Comparison of ENCODE assay signal across 12 mouse cellular contexts in the genomic region with DNA sequence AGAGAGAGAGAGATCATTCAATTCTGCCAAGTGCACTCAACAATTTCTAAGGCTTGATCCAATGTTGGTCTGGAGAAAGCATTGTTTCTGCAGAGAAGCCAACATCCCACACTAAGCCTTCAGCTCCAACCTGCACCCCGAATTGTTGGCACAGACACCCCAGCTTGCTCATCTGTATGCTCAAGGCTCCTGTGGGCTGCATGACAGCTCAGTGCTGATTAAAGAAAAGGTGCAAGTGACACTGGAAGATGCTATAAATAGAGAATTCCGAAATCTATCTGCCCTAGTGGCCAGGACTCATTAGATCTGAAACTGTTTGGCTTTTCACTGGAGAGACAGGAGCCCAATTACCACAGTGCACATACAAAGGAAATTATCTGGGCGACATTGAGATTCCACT.
DNase-seq lines count a peak whose midpoint lies in the region; ATAC-seq and TF ChIP-seq lines count a peak whose summit lies in the region.
"Had no signal": no experiment of that assay in that cellular context is flagged by ENCODE, and none has a peak within 500 bp of the region (broad histone marks: within the 10 kb centered on the region; RNA-seq: fewer than 3 reads in every experiment).

No protein-coding gene starts in this region.

- H3K4me3 ChIP-seq in heart, embryonic 11.5 days (ENCODE audit: low read depth, low read length): no peak overlapping the region
- no peak overlapping the region for H3K4me3 ChIP-seq in midbrain, embryonic 13.5 days (replicated peaks)
- no peak overlapping the region for H3K4me3 ChIP-seq in midbrain, embryonic 11.5 days (ENCODE audit: low read depth, low read length)
- H3K4me3 ChIP-seq in olfactory bulb, adult 2 months (ENCODE audit: insufficient read depth, low read depth, low read length): no peak overlapping the region
- H3K4me3 ChIP-seq: limb, embryonic 13.5 days had no signal

- ATAC-seq in cerebellum, adult (ENCODE audit: insufficient number of reproducible peaks, low FRiP score, low TSS enrichment): no peak
- ATAC-seq in heart, embryonic 11.5 days (replicated peaks; ENCODE audit: insufficient number of reproducible peaks, low FRiP score, low TSS enrichment): no peak
- no peak for ATAC-seq in midbrain, embryonic 13.5 days
- no peak for ATAC-seq in midbrain, embryonic 11.5 days (ENCODE audit: low FRiP score)
- ATAC-seq: activated CD4-positive, CD25-positive, alpha-beta regulatory T cell, adult 4 months had no signal

- WGBS in heart, embryonic 11.5 days (ENCODE audit: insufficient replicate concordance): 48% methylated on average over 3 of the region's 3 CpGs
- WGBS in midbrain, embryonic 13.5 days: 48% methylated on average over 3 of the region's 3 CpGs
- 65% methylated on average over 3 of the region's 3 CpGs for WGBS in midbrain, embryonic 11.5 days
- 20% methylated on average over 3 of the region's 3 CpGs for WGBS in olfactory bulb, adult 2 months

- no peak for TF ChIP-seq POLR2A in olfactory bulb, adult 2 months (IDR thresholded peaks at IDR 0.05; ENCODE audit: insufficient read depth, low read depth, low read length)

- no peak overlapping the region for H3K4me2 ChIP-seq in heart, embryonic 11.5 days
- no peak overlapping the region for H3K4me2 ChIP-seq in midbrain, embryonic 13.5 days (replicated peaks)
- no peak overlapping the region for H3K4me2 ChIP-seq in midbrain, embryonic 11.5 days
- H3K4me2 ChIP-seq: limb, embryonic 13.5 days had no signal

- TF ChIP-seq CTCF in olfactory bulb, adult 2 months (IDR thresholded peaks at IDR 0.05; ENCODE audit: insufficient read depth, low read depth, low read length): no peak

- no peaks in the 10 kb centered on the region for H3K27me3 ChIP-seq in heart, embryonic 11.5 days (ENCODE audit: control insufficient read depth, insufficient read depth, low read length)
- no peaks in the 10 kb centered on the region for H3K27me3 ChIP-seq in midbrain, embryonic 13.5 days
- H3K27me3 ChIP-seq in midbrain, embryonic 11.5 days (ENCODE audit: control insufficient read depth, insufficient read depth, low read length): no peaks in the 10 kb centered on the region
- H3K27me3 ChIP-seq: limb, embryonic 13.5 days had no signal

- no peak overlapping the region for H3K9ac ChIP-seq in heart, embryonic 11.5 days (ENCODE audit: low read depth, low read length)
- no peak overlapping the region for H3K9ac ChIP-seq in midbrain, embryonic 13.5 days (replicated peaks)
- H3K9ac ChIP-seq in midbrain, embryonic 11.5 days (ENCODE audit: low read length): no peak overlapping the region
- H3K9ac ChIP-seq: limb, embryonic 13.5 days had no signal

- no peaks in the 10 kb centered on the region for H3K9me3 ChIP-seq in heart, embryonic 11.5 days (replicated peaks; ENCODE audit: control insufficient read depth, low read length)
- H3K9me3 ChIP-seq in midbrain, embryonic 13.5 days: no peaks in the 10 kb centered on the region
- H3K9me3 ChIP-seq in midbrain, embryonic 11.5 days (ENCODE audit: control insufficient read depth, low read length): no peaks in the 10 kb centered on the region
- H3K9me3 ChIP-seq: limb, embryonic 13.5 days had no signal

- peak; percentile 21 for DNase-seq in cerebellum, adult 9-10 months
- DNase-seq in heart, postnatal 4 days: no peak
- no peak for DNase-seq in midbrain, embryonic 11.5 days (ENCODE audit: low spot score, missing footprints)
- DNase-seq in thymus, postnatal 36 days: no peak
- DNase-seq: kidney, postnatal 14 days had no signal

- no peaks in the 10 kb centered on the region for H3K36me3 ChIP-seq in heart, embryonic 11.5 days (ENCODE audit: control insufficient read depth, insufficient read depth, low read length)
- H3K36me3 ChIP-seq in midbrain, embryonic 13.5 days: no peaks in the 10 kb centered on the region
- H3K36me3 ChIP-seq in midbrain, embryonic 11.5 days (ENCODE audit: control insufficient read depth, insufficient read depth, low read length): no peaks in the 10 kb centered on the region
- H3K36me3 ChIP-seq: limb, embryonic 13.5 days had no signal

- peak overlapping the region; percentile 61; the same call in 1 of the 2 replicates for H3K27ac ChIP-seq in heart, embryonic 11.5 days (ENCODE audit: low read depth, low read length)
- H3K27ac ChIP-seq in midbrain, embryonic 13.5 days: 0 out of 2 replicates have a peak overlapping the region, but pooled peaks have one; percentile 19
- no peak overlapping the region for H3K27ac ChIP-seq in midbrain, embryonic 11.5 days (ENCODE audit: low read depth, low read length)
- H3K27ac ChIP-seq in olfactory bulb, adult 2 months (ENCODE audit: insufficient read depth, low read depth, low read length): peak overlapping the region; percentile 75
- H3K27ac ChIP-seq: stomach, postnatal 0 days had no signal

- peaks cover 18% of the 10 kb centered on the region for H3K4me1 ChIP-seq in heart, embryonic 11.5 days (ENCODE audit: control insufficient read depth, insufficient read depth, low read length)
- H3K4me1 ChIP-seq in midbrain, embryonic 13.5 days (replicated peaks): peaks cover 23% of the 10 kb centered on the region
- H3K4me1 ChIP-seq in midbrain, embryonic 11.5 days (ENCODE audit: control insufficient read depth, insufficient read depth, low read length): no peaks in the 10 kb centered on the region
- H3K4me1 ChIP-seq in olfactory bulb, adult 2 months (ENCODE audit: control insufficient read depth, insufficient read depth, low read length): peaks cover 23% of the 10 kb centered on the region
